Mouse (Mus musculus) G1E (cell line): ENCODE data around the gene Ccdc163.

Experiments
- CTCF ChIP-seq: IDR thresholded peaks from 2 replicates; pipeline ENCODE4 v1.5.1; 2012; ENCODE audit warnings: low read depth, low read length, inconsistent platforms, mixed read lengths
- GATA1 ChIP-seq: IDR thresholded peaks from 2 replicates; pipeline ENCODE4 v1.6.1; 2012; ENCODE audit warnings: borderline replicate concordance, low read length, inconsistent platforms, mixed read lengths
- GATA2 ChIP-seq: IDR thresholded peaks from 2 replicates; pipeline ENCODE4 v1.6.1; 2012; ENCODE audit warnings: low read depth, low read length, inconsistent platforms, borderline replicate concordance
- TAL1 ChIP-seq: conservative IDR thresholded peaks from 2 replicates; pipeline ENCODE4 v1.6.1; 2012; ENCODE audit warnings: low read depth, low read length, inconsistent platforms, mixed read lengths

GRCm38 (mm10) chr4:116732355-116732754 is 24.0 kb downstream of the Ccdc163 start:
- TF ChIP-seq CTCF (no peak), GATA1 (no peak), GATA2 (no peak), TAL1 (no peak)
